Mouse (Mus musculus): ENCODE measurements around the gene Pde10a. TPM values are rescaled to one million over a fixed set of nuclear protein-coding genes. Genes with fewer than 3 reads are reported as not detected.

Pde10a gene
- total RNA-seq, 1 experiment from 2014 or later = 0.84 TPM

GRCm38 (mm10) chr17:9033511-9033910, 508.3 kb downstream of the Pde10a start:
- ATAC-seq (replicated peaks in 1 of 2; ENCODE audit: insufficient read depth in 1 of 2, low FRiP score in 2 of 2, low TSS enrichment in 1 of 2, low read depth in 1 of 2, poor library complexity in 2 of 2, severe bottlenecking in 2 of 2) = no peak

GRCm38 (mm10) chr17:9035561-9036348, 510.6 kb downstream of the Pde10a start:
- no peak for ATAC-seq (replicated peaks in 1 of 2; ENCODE audit: insufficient read depth in 1 of 2, low FRiP score in 2 of 2, low TSS enrichment in 1 of 2, low read depth in 1 of 2, poor library complexity in 2 of 2, severe bottlenecking in 2 of 2)

Other genes starting within 250 kb of the Pde10a start
- 72.7 and 73.1 TPM in 2 replicates for gene Mpc1, start 242.5 kb upstream of the Pde10a start, total RNA-seq (2017)
- gene Sft2d1, start 214.3 kb upstream of the Pde10a start, total RNA-seq (2017) = 33.1 and 56.3 TPM in 2 replicates
- gene Prr18, start 187.9 kb upstream of the Pde10a start, total RNA-seq (2017) = not detected in 2 replicates
- gene T2, start 169.4 kb upstream of the Pde10a start, total RNA-seq (2017) = not detected in 2 replicates
- not detected in 2 replicates for gene T, start 90.9 kb upstream of the Pde10a start, total RNA-seq (2017)
- not detected in 2 replicates for gene Gm17087, start 41.6 kb downstream of the Pde10a start, total RNA-seq (2017)

Data from hematopoietic stem cell, adult 5-6 weeks (primary cell).